Mouse (Mus musculus) hindbrain, postnatal 0 days (tissue): Measurements from ENCODE around the gene Nav2. TPM values are rescaled to one million over a fixed set of nuclear protein-coding genes. Genes with fewer than 3 reads are reported as not detected.

Experiments used
- ATAC-seq: fragments of 200-750 bp; cut with Nextera tagmentation; 2 replicates; pipeline ENCODE4 v1.8.0; 2017; ENCODE audit warnings: mild to moderate bottlenecking, moderate TSS enrichment, moderate library complexity
- DNase-seq: peaks from one replicate; pipeline ENCODE4 v3.0.0-alpha.2; 2015; ENCODE audit warnings: low spot score
- H3K27ac ChIP-seq: fragments of 300-500 bp; sonication (generic); 2 replicates; pipeline ENCODE4 v1.5.1; 2014; ENCODE audit warnings: mild to moderate bottlenecking
- H3K27me3 ChIP-seq: fragments of 300-500 bp; sonication (generic); 2 replicates; pipeline ENCODE4 v1.6.1; 2014; ENCODE audit warnings: low read length, mixed read lengths; ENCODE audit not compliant: insufficient read depth
- H3K36me3 ChIP-seq: fragments of 300-500 bp; sonication (generic); 2 replicates; pipeline ENCODE4 v1.6.1; 2014; ENCODE audit warnings: low read length, mixed read lengths; ENCODE audit not compliant: insufficient read depth
- H3K4me1 ChIP-seq: fragments of 300-500 bp; sonication (generic); 2 replicates; pipeline ENCODE4 v1.6.1; 2014; ENCODE audit warnings: antibody characterized with exemption, low read length, mixed read lengths; ENCODE audit not compliant: insufficient read depth
- H3K4me2 ChIP-seq: fragments of 300-500 bp; sonication (generic); 2 replicates; pipeline ENCODE4 v1.6.1; 2014; ENCODE audit warnings: low read depth, mild to moderate bottlenecking, low read length, moderate library complexity, mixed read lengths
- H3K4me3 ChIP-seq: fragments of 300-500 bp; sonication (generic); 2 replicates; pipeline ENCODE4 v1.5.1; 2014; ENCODE audit warnings: low read length
- H3K9ac ChIP-seq: fragments of 300-500 bp; sonication (generic); replicated peaks from 2 replicates; pipeline ENCODE4 v1.6.1; 2014; ENCODE audit warnings: mild to moderate bottlenecking, low read length, moderate library complexity, mixed read lengths
- H3K9me3 ChIP-seq: fragments of 300-500 bp; sonication (generic); 2 replicates; pipeline ENCODE4 v1.6.1; 2016; ENCODE audit warnings: low read length, mixed read lengths
- CTCF ChIP-seq: IDR thresholded peaks from 2 replicates; pipeline ENCODE4 v1.5.1; 2016; ENCODE audit warnings: antibody characterized with exemption, control low read depth, low read depth
- WGBS: fragments of 180-500 bp; shearing (Covaris S2); extraction: QIAGEN DNeasy Blood & Tissue Kit; methylation state at CpG from one replicate; pipeline ENCODE4 v1.1.7; 2014; 5-methylcytosine and 5-hydroxymethylcytosine counted together
- polyA plus RNA-seq: library from polyadenylated mRNA; unstranded; fragments of >200 nt; fragmentation: Nextera tagmentation; extraction: Ambion mirVana; gene quantifications from 2 replicates; pipeline ENCODE4 v1.2.1, GENCODE M21; 2015
- total RNA-seq: library from RNA; depleted of rRNA; stranded (reverse); fragments of >200 nt; gene quantifications from 2 replicates; pipeline ENCODE4 v1.2.3, GENCODE M21; 2014

Gene Nav2
- total and polyA plus RNA-seq, 2 experiments from 2014 or later: 20.1 to 64.7 TPM

- Histone ChIP-seq H3K36me3 (peaks cover 30% of the 10 kb centered on the region), H3K4me2 (no peak overlapping the region), H3K4me1 (no peaks in the 10 kb centered on the region), H3K9me3 (no peaks in the 10 kb centered on the region), H3K9ac (no peak overlapping the region), H3K27me3 (no peaks in the 10 kb centered on the region), H3K27ac (no peak overlapping the region), H3K4me3 (no peak overlapping the region)
- ATAC-seq (no peak), DNase-seq (no peak)
- WGBS: 86% methylated on average over 15 of the region's 15 CpGs
- TF ChIP-seq CTCF: no peak
Measured at GRCm38 (mm10) chr7:49604965-49605795, 696.7 kb downstream of the Nav2 start.

GRCm38 (mm10) chr7:49616258-49616735, 707.8 kb downstream of the Nav2 start:
- H3K27me3 ChIP-seq: peaks cover 21% of the 10 kb centered on the region
- H3K4me2 ChIP-seq: peak overlapping the region; percentile 37
- 2% methylated on average over 6 of the region's 7 CpGs for WGBS
- H3K9ac ChIP-seq: no peak overlapping the region
- no peak overlapping the region for H3K4me3 ChIP-seq
- ATAC-seq (peak; percentile 86), DNase-seq (peak; percentile 86)
- no peaks in the 10 kb centered on the region for H3K36me3 ChIP-seq
- H3K27ac ChIP-seq: no peak overlapping the region
- TF ChIP-seq CTCF: peak; percentile 83
- H3K9me3 ChIP-seq: no peaks in the 10 kb centered on the region
- no peaks in the 10 kb centered on the region for H3K4me1 ChIP-seq

- ATAC-seq: peak; percentile 27; the same call in 1 of the 2 replicates
- 83% methylated on average over 4 of the region's 4 CpGs for WGBS
- H3K27me3 ChIP-seq: peaks cover 21% of the 10 kb centered on the region
- H3K9ac ChIP-seq: no peak overlapping the region
- no peak for DNase-seq
- peak; percentile 40 for TF ChIP-seq CTCF
- no peak overlapping the region for H3K4me3 ChIP-seq
- H3K4me2 ChIP-seq: no peak overlapping the region
- H3K9me3 ChIP-seq: no peaks in the 10 kb centered on the region
- no peaks in the 10 kb centered on the region for H3K36me3 ChIP-seq
- no peak overlapping the region for H3K27ac ChIP-seq
- H3K4me1 ChIP-seq: no peaks in the 10 kb centered on the region
Measured at GRCm38 (mm10) chr7:49617087-49617486, 708.6 kb downstream of the Nav2 start.

DNA sequence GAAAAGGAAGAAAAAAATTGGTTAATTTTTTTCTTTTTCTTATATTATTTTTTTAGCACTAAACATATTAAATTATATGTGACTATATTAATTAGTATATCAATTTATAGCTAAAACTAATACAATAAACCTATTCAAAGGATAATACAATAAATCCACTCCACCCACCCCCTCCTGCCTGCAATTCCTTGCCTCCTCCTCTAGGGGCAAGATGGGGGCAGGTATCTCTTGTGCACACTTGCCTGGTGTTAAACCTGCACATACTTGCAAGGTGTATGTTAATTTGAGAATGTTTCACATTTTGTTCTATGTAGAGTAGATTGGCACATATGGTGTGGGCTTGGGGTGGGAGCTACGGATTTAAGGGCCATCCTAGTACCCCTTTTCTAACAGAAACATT, 711.6 kb downstream of the Nav2 start:
- H3K27ac ChIP-seq: no peak overlapping the region
- WGBS: 74% methylated on average over 1 of the region's 1 CpGs
- peaks cover 42% of the 10 kb centered on the region for H3K27me3 ChIP-seq
- ATAC-seq (no peak), DNase-seq (no peak)
- H3K36me3 ChIP-seq: no peaks in the 10 kb centered on the region
- TF ChIP-seq CTCF: 0 out of 2 replicates have a peak, but pooled peaks have one; percentile 22
- H3K9me3 ChIP-seq: no peaks in the 10 kb centered on the region
- H3K9ac ChIP-seq: no peak overlapping the region
- no peak overlapping the region for H3K4me2 ChIP-seq
- no peaks in the 10 kb centered on the region for H3K4me1 ChIP-seq
- H3K4me3 ChIP-seq: no peak overlapping the region

GRCm38 (mm10) chr7:49631885-49632284, 723.4 kb downstream of the Nav2 start:
- no peak overlapping the region for H3K27ac ChIP-seq
- no peak overlapping the region for H3K4me2 ChIP-seq
- no peak for DNase-seq
- no peak overlapping the region for H3K9ac ChIP-seq
- H3K27me3 ChIP-seq: peaks cover 88% of the 10 kb centered on the region
- no peak for TF ChIP-seq CTCF
- 14% methylated on average over 9 of the region's 9 CpGs for WGBS
- no peaks in the 10 kb centered on the region for H3K9me3 ChIP-seq
- 0 out of 2 replicates have a peak, but pooled peaks cover 4% of the 10 kb centered on the region for H3K4me1 ChIP-seq
- no peaks in the 10 kb centered on the region for H3K36me3 ChIP-seq
- no peak for ATAC-seq
- H3K4me3 ChIP-seq: no peak overlapping the region

DNA sequence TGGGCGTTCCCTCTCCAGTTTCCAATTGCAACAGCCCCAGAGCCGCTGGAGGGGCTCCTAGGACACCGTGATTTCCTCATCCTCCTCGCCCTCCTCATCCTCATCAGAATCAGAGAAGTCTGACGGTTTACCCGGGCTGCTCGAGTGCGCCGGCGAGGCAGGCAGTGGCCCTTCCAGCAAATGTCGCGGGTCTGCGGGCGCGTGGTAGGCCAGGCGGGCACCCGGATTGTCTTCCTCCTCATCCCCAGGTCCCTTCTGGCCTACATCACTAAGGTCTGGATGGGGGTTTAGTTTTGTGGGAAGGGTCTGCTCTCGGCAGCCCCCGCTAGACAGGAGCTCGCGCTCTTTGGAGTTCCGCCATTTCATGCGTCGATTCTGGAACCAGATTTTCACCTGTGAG, 723.9 kb downstream of the Nav2 start:
- no peak for ATAC-seq
- H3K4me1 ChIP-seq: 0 out of 2 replicates have a peak, but pooled peaks cover 4% of the 10 kb centered on the region
- no peak overlapping the region for H3K9ac ChIP-seq
- no peak overlapping the region for H3K4me2 ChIP-seq
- no peaks in the 10 kb centered on the region for H3K36me3 ChIP-seq
- DNase-seq: no peak
- no peaks in the 10 kb centered on the region for H3K9me3 ChIP-seq
- peaks cover 88% of the 10 kb centered on the region for H3K27me3 ChIP-seq
- TF ChIP-seq CTCF: no peak
- H3K27ac ChIP-seq: no peak overlapping the region
- no peak overlapping the region for H3K4me3 ChIP-seq
- 7% methylated on average over 24 of the region's 24 CpGs for WGBS
